9 mouse cellular contexts compared by ENCODE assay signal in genomic region chr5:74173162-74173844, GRCm38 (mm10). TPM values are rescaled to one million over a fixed set of nuclear protein-coding genes. Genes with fewer than 3 reads are reported as not detected.
DNase-seq lines count a peak whose midpoint lies in the region; ATAC-seq and TF ChIP-seq lines count a peak whose summit lies in the region.
"Had no signal": no experiment of that assay in that cellular context is flagged by ENCODE, and none has a peak within 500 bp of the region (broad histone marks: within the 10 kb centered on the region; RNA-seq: fewer than 3 reads in every experiment).

No protein-coding gene starts in this region.

- DNase-seq in cerebellum, postnatal 10 days: peak; percentile 24 to 28
- no peak for DNase-seq in cerebellum, adult 11-12 months
- peak; percentile 94 for DNase-seq in brain, embryonic 14.5 days (ENCODE audit: low read depth)
- peak; percentile 48 to 53 for DNase-seq in heart, adult 9 months (ENCODE audit: low spot score in 2 of 2)
- no peak for DNase-seq in limb, embryonic 10.5 days (ENCODE audit: low spot score)
- no peak for DNase-seq in left cerebral cortex, adult 2 months (ENCODE audit: extremely low spot score in 1 of 2, low spot score in 2 of 2)
- no peak for DNase-seq in left cerebral cortex, postnatal 25 days (ENCODE audit: low spot score in 2 of 2)

- WGBS in limb, embryonic 10.5 days: 79% methylated on average over 18 of the region's 18 CpGs

- H3K27ac ChIP-seq in limb, embryonic 10.5 days: peak overlapping the region; percentile 83
- no peak overlapping the region for H3K27ac ChIP-seq in left cerebral cortex, adult 2 months
- H3K27ac ChIP-seq: liver, embryonic 15.5 days had no signal

- H3K36me3 ChIP-seq in limb, embryonic 10.5 days: no peaks in the 10 kb centered on the region
- H3K36me3 ChIP-seq: liver, embryonic 15.5 days had no signal

- TF ChIP-seq CTCF in brain, embryonic 14.5 days (IDR thresholded peaks at IDR 0.05; ENCODE audit: borderline replicate concordance, extremely low read depth, insufficient read depth, insufficient read length): no peak
- no peak for TF ChIP-seq CTCF in left cerebral cortex, adult 2 months (IDR thresholded peaks at IDR 0.05)

- intact Hi-C loops in left cerebral cortex, adult 2 months (cut with DNase I): no loop called here
- intact Hi-C loops in left cerebral cortex, postnatal 25 days (cut with DNase I): no loop called here

- no peaks in the 10 kb centered on the region for H3K27me3 ChIP-seq in limb, embryonic 10.5 days (ENCODE audit: low read depth, poor library complexity, severe bottlenecking)

- H3K9me3 ChIP-seq in limb, embryonic 10.5 days (replicated peaks): no peaks in the 10 kb centered on the region
- H3K9me3 ChIP-seq: liver, embryonic 15.5 days had no signal

- H3K4me1 ChIP-seq in limb, embryonic 10.5 days: peaks cover 66% of the 10 kb centered on the region

- no peak for TF ChIP-seq POLR2A in brain, embryonic 14.5 days (IDR thresholded peaks at IDR 0.05; ENCODE audit: borderline replicate concordance, extremely low read depth, insufficient read depth, insufficient read length, poor library complexity, severe bottlenecking)

- no peak overlapping the region for H3K4me3 ChIP-seq in limb, embryonic 10.5 days
- no peak overlapping the region for H3K4me3 ChIP-seq in left cerebral cortex, adult 2 months
- H3K4me3 ChIP-seq: liver, embryonic 15.5 days had no signal

- ATAC-seq in inflammation-experienced regulatory T-cells, adult 6 months: no peak

RNA-seq across cellular contexts. Expression of gene Rasl11b, which starts 21.8 kb away (rescaled TPM):
- polyA plus RNA-seq in brain, embryonic 14.5 days (2012; rRNA removed): 16.0 and 22.4 TPM in 2 replicates
- polyA plus RNA-seq in limb, embryonic 10.5 days (2016; fragmentation: Nextera tagmentation; extraction: Ambion mirVana): 40.7 and 91.2 TPM in 2 replicates
- total RNA-seq in left cerebral cortex, adult 2 months (2021): 100 to 1,000 TPM in 1 of 2 experiments, 10 to 100 TPM in 1; 72.5 to 103 TPM
- polyA plus RNA-seq in inflammation-experienced regulatory T-cells, adult 6 months (2017; shearing (Covaris generic)): 1 to 10 TPM in 2 of 3 experiments, under 1 TPM in 1; 0.53 to 2.9 (median 1.2) TPM
- total RNA-seq in left cerebral cortex, postnatal 25 days (2021): 10 to 100 TPM; 93.2 to 97.6 TPM

Comparison
In these comparisons a context has a peak if more than half of its experiments do, and no peak if none do; other contexts are left out.
1. DNase-seq: peak in cerebellum, postnatal 10 days (2 of 2), brain, embryonic 14.5 days (single experiment) and heart, adult 9 months (2 of 2); none in cerebellum, adult 11-12 months (single experiment), limb, embryonic 10.5 days (single experiment), left cerebral cortex, adult 2 months (0 of 2) and left cerebral cortex, postnatal 25 days (0 of 2).